Mouse (Mus musculus) gastrocnemius, postnatal 36 days (tissue): Measurements from ENCODE around the gene Mef2d. TPM values are rescaled to one million over a fixed set of nuclear protein-coding genes. Genes with fewer than 3 reads are reported as not detected.
A peak's percentile ranks its signal among the peaks of the same experiment; 100 is the strongest.

Experiments
- DNase-seq, 2 experiments: peaks; one replicate each; pipeline ENCODE4 v3.0.0; 2022
- intact Hi-C: fragments of 180-260 bp; cut with DNase I; formaldehyde crosslinking; loops from one replicate; pipeline ENCODE4 v1.15.1; 2025
- total RNA-seq, 2 experiments: library from RNA; stranded (reverse); gene quantifications; 2 replicates each; pipeline ENCODE4 v1.2.3; 2021

The Mef2d gene
- total RNA-seq, 2 experiments from 2014 or later, result 156 to 174 TPM

- intact Hi-C loops, result no loop called here
- DNase-seq, result no peak
Measured at GRCm38 (mm10) chr3:88148354-88148753, 6.2 kb downstream of the Mef2d start.

- peak; percentile 58 to 60 for DNase-seq
- intact Hi-C loops, result no loop called here
Measured at GRCm38 (mm10) chr3:88148776-88149509, 6.8 kb downstream of the Mef2d start.

DNA sequence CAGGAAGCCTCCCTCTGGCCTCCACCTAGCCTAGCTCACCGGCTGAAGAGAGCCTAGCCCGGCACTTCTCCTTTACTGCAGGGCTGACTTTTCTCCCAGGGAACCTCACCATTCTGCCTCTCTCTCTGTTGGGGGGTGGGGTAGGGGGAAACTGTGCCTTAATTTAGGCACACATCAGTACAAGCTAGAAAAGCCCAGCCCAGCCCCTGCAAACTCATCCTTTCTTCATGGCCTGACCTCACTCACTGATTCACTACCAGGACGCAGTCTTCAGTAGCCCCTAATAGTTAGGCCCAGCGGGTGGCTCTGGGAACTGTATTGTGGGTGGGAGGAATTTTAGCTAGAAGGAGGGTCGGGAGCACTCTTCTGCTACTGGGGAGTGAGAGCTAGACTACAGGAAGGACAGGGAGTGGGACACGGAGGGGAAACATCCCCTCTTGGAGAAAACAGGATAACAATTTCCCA, 7.4 kb downstream of the Mef2d start:
- intact Hi-C loops, result no loop called here
- no peak for DNase-seq

GRCm38 (mm10) chr3:88150061-88150998, 8.2 kb downstream of the Mef2d start:
- intact Hi-C loops, result no loop called here
- DNase-seq, result peak; percentile 50 to 52

DNA sequence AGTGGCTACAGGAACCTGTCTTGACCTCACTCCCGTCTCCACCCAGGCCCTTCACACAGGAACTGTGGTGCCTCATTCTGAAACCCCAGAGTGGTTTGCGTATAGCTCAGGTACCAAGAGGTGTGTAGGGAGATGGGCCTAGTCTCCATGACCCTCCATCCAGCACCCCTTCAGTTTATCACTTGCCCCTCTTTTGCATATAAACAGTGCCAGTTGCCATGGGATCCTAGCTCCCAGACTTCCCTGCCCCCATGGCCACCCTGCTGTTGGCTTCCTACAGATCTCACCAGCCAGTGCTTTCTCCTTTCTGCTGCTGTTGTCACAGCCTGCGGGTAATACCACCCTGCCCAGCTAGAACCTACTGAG, 8.8 kb downstream of the Mef2d start:
- DNase-seq, result no peak
- intact Hi-C loops, result no loop called here

GRCm38 (mm10) chr3:88152056-88152455, 9.9 kb downstream of the Mef2d start:
- no peak for DNase-seq
- intact Hi-C loops, result no loop called here

DNA sequence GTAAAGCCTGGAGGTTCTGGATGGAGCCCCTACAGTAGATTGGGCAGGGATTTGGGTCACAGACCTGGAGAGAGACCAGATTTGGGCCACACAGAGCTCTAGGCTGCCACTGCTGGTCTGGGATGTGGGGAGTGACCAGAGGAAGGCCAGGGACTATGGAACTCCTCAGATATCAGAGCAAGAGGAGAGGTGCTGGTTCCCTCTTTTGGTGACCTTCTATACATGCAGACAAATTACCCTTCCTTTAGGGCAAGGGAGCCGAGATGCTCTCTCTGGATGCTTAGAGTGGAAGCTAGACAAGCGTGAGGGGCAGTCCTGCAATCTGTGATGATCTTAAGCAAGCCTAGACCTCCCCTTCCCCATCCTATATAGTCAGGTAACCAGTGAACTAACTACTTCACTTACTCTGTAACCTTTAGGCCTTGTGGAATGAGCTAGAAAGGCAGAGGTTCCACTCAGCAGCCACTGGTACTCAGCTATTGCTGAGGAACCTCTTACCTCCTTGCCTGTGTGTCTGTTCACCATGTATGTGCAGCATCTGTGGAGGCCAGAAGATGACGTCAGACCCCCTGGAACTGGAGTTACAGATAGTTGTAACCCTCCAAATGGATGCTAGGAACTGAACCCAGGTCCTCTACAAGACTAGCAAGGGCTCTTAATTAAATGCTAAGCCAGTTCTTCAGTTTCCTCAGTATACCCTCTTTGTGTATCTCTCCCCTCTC, 11.3 kb downstream of the Mef2d start:
- intact Hi-C loops, result no loop called here
- DNase-seq, result no peak

DNA sequence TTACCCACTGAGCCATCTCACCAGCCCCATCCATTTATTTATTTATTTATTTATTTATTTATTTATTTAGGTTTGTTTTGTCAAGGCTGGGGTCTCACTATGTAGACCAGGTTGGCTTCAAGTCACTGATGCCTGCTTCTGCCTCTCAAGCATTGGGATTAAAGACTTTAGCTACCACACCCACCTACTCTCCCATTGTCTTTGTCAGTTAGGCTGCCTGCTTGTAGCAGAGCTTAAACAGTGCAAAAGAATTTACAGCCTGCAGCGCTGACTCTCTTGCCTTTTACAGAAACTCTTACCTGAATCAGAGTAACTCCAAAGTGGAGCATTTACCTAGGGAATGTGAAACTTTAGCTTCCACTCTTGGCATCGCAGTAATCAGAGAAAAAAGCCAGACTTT, 12.1 kb downstream of the Mef2d start:
- intact Hi-C loops, result no loop called here
- no peak for DNase-seq

GRCm38 (mm10) chr3:88156817-88157216, 14.6 kb downstream of the Mef2d start:
- intact Hi-C loops, result no loop called here
- DNase-seq, result no peak

DNA sequence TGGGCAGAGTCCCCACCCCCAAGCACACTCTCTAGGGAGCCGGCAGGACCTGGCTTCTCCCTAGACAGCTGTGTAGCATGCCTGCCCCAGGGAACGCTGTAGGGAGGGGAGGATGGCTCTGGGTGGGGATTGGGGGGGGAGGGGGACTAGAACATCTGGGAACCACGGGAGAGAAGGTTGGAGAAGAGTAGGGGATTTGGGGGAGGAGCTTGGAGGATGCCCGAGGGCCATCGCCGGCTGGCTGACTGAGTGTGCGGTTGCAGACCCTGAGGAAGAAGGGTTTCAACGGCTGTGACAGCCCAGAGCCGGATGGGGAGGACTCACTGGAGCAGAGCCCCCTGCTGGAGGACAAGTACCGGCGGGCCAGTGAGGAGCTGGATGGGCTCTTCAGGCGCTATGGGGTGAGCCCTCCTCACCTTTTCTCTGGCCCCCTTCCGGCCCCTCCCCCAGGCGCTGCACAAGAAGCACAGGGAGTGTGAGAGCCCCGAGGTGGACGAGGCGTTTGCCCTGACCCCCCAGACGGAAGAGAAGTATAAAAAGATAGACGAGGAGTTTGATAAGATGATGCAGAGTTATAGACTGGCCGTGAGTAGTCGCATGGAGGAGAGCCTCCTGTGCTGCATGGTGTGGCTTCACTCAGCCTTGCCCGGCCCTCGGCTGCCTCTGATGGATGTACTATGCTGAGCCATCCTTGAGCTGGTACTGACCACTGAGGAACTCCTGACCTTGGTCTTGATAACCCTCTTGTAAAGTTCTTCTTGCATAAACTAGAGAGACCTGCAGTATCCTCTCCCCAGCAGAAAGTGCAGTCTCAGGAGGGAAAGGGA, 15.8 kb downstream of the Mef2d start:
- DNase-seq, result no peak
- intact Hi-C loops, result no loop called here

GRCm38 (mm10) chr3:88158991-88159390, 16.8 kb downstream of the Mef2d start:
- intact Hi-C loops, result no loop called here
- no peak for DNase-seq

- DNase-seq, result no peak
- intact Hi-C loops, result no loop called here
Measured at GRCm38 (mm10) chr3:88160856-88161255, 18.7 kb downstream of the Mef2d start.

DNA sequence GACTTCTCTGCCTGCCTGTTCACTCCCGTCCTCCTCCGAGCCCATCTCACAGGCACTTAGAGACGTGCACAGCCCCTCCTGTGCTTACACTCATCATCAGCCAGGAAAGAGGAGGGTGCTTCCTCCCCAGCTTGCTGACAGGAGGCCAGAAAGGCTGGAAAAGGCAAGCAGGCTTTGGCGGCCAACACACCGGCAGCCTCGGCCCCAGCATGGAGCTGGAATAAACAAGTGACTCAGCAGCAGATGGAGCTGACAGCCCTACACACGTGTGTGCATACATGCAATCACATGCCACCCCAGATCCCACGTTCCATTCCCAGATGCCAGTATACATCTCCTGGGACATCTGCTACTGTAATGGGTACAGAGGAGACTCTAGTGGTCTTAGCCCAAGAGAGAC, 20.1 kb downstream of the Mef2d start:
- peak; percentile 62 to 71 for DNase-seq
- intact Hi-C loops, result no loop called here

DNA sequence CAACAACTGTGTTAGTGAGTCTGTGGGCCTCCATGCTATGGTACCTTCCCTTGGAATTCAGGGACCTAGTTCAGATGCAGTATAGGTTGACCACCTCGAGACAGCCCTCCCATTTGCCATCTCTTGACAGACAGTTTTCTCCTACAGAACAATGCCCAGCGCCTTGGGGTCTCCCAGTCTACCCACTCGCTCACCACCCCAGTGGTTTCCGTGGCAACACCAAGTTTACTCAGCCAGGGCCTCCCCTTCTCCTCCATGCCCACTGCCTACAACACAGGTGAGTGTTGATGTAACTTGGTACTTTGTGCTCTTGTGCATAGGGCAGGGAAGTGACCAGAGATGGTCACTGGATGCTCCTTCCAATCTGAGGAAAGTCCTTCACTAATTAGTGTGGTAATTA, 20.6 kb downstream of the Mef2d start:
- DNase-seq, result no peak
- intact Hi-C loops, result no loop called here

- intact Hi-C loops, result no loop called here
- DNase-seq, result no peak
Measured at GRCm38 (mm10) chr3:88163847-88164246, 21.7 kb downstream of the Mef2d start.

GRCm38 (mm10) chr3:88164263-88164662, 22.1 kb downstream of the Mef2d start:
- intact Hi-C loops, result no loop called here
- DNase-seq, result no peak

DNA sequence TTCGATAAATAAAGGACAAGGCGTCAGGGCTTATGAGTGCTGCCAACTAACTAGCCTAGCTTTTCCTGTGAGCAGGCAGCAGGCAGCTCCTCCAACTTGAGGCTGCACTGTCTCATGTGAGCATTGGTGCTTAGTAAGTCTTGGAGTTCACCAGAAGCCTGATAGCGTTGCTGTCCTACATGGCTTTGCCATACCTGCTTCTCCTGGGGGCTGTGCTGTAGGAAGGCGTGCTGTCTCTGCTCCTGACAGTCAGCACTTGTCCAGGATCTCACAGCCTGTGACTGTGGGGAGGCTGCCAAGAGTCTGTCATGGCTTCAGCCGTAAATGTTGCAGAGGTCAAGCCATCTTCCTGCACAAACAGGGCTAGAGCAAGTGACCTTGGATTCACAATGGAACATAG, 23.9 kb downstream of the Mef2d start:
- intact Hi-C loops, result no loop called here
- DNase-seq, result no peak

DNA sequence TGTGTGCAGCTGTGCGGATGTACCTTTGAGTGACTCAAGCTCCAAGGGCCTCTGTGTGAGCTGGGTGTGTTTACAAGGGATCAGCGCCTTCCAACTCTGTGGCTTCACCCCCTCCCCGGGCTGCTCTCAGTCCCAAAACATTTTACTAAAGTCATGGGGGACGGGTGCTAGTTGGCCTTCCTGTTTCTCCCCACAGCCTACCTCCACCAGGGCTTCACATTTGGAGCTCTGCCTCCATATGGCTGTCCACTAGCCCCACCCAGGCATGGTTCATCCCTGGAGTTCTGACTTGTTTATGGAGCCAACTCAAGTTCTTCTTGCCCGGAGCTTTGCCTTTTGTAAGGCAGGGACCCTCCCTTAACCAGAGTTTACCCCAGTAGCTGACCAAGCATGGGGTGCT, 28.2 kb downstream of the Mef2d start:
- intact Hi-C loops, result no loop called here

DNA sequence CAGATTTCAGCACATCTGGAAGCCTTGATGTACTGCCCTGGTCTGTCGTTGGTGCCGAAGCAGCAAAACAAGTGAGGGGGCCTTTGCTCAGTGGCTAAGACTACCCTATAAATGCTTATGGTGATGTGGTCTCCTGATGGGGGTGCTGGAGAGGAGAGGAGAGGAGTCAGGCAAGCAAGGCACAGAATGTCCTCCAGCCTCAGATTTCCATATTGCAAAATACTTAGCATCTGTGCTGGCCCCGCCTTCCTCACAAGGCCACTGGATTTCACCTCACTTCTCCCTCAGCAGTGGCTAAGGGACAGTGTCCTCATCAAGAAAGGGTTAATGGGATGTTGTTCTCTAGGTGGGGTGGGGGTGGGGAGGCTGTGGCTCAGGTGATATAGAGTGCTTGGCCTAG, 30.3 kb downstream of the Mef2d start:
- DNase-seq, result no peak
- intact Hi-C loops, result loop anchor here (2.0 kb wide), 1 partner anchor 28 kb away; no protein-coding TSS in a partner anchor

More for the DNA sequence above, 28.2 kb downstream of the Mef2d start:
- no peak for DNase-seq

DNA sequence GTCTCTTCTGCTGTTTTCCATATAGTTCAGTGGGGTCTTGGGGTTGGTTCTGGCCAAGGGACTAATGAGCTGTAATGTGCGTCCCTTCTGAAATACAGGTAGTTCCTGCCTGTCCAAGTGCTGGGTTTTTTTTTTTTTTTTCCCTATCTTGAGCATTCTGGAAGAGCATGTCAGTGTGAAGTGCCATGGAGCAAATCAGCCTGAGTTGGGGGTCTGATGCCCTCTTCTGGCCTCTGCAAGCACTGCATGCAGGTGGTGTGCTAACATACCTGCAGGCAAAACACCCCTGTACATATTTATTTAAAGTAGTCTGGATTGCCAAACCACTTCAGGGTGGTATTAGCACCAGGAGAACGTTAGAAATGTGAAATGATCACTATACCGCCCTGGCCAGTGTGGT, 31.2 kb downstream of the Mef2d start:
- DNase-seq, result no peak
- intact Hi-C loops, result loop anchor here (2.0 kb wide), 1 partner anchor 29 kb away; no protein-coding TSS in a partner anchor
